15 mouse cellular contexts compared by ENCODE assay signal in genomic region chr3:119063214-119063613, GRCm38 (mm10).
DNase-seq lines count a peak whose midpoint lies in the region; ATAC-seq and TF ChIP-seq lines count a peak whose summit lies in the region.
"Had no signal": no experiment of that assay in that cellular context is flagged by ENCODE, and none has a peak within 500 bp of the region (broad histone marks: within the 10 kb centered on the region; RNA-seq: fewer than 3 reads in every experiment).

No protein-coding gene starts in this region.

- DNase-seq in embryo, embryonic 11 days = peak; percentile 13
- DNase-seq in embryo, embryonic 9.5 days (ENCODE audit: extremely low spot score) = no peak
- DNase-seq in brain, embryonic 14.5 days (ENCODE audit: low read depth) = peak; percentile 88
- DNase-seq in embryonic facial prominence, embryonic 14.5 days (ENCODE audit: low spot score) = peak; percentile 22
- no peak for DNase-seq in right cerebral cortex, postnatal 14 days
- DNase-seq in thymus, postnatal 0 days (ENCODE audit: low spot score) = no peak
- no peak for DNase-seq in lung, postnatal 0 days (ENCODE audit: low spot score)
- DNase-seq: kidney, adult 8-10 months; lung, postnatal 14 days; spleen, adult 18-20 months had no signal

- no peak for ATAC-seq in embryonic facial prominence, embryonic 14.5 days (ENCODE audit: low read depth)
- ATAC-seq in midbrain, embryonic 12.5 days (ENCODE audit: low FRiP score, low read depth) = peak; percentile 36; the same call in 1 of the 2 replicates
- no peak for ATAC-seq in lung, postnatal 0 days
- ATAC-seq: activated CD4-positive, CD25-positive, alpha-beta regulatory T cell, adult 4 months had no signal

- no peak overlapping the region for H3K4me2 ChIP-seq in embryonic facial prominence, embryonic 14.5 days (ENCODE audit: low read depth, low read length)
- H3K4me2 ChIP-seq in midbrain, embryonic 12.5 days (replicated peaks) = no peak overlapping the region
- no peak overlapping the region for H3K4me2 ChIP-seq in lung, postnatal 0 days (replicated peaks; ENCODE audit: low read depth, low read length)
- H3K4me2 ChIP-seq: limb, embryonic 15.5 days had no signal

- H3K9me3 ChIP-seq in embryonic facial prominence, embryonic 14.5 days (ENCODE audit: control insufficient read depth, low read length) = no peaks in the 10 kb centered on the region
- H3K9me3 ChIP-seq in midbrain, embryonic 12.5 days = no peaks in the 10 kb centered on the region
- H3K9me3 ChIP-seq in lung, postnatal 0 days (ENCODE audit: low read length) = no peaks in the 10 kb centered on the region
- H3K9me3 ChIP-seq: limb, embryonic 15.5 days had no signal

- H3K27me3 ChIP-seq in embryonic facial prominence, embryonic 14.5 days (replicated peaks; ENCODE audit: control insufficient read depth, insufficient read depth, low read length) = no peaks in the 10 kb centered on the region
- no peaks in the 10 kb centered on the region; the same call in 1 of the 2 replicates for H3K27me3 ChIP-seq in midbrain, embryonic 12.5 days
- H3K27me3 ChIP-seq in lung, postnatal 0 days (replicated peaks; ENCODE audit: insufficient read depth, low read length) = no peaks in the 10 kb centered on the region
- H3K27me3 ChIP-seq: limb, embryonic 15.5 days had no signal

- no peak for TF ChIP-seq POLR2A in brain, embryonic 14.5 days (IDR thresholded peaks at IDR 0.05; ENCODE audit: borderline replicate concordance, extremely low read depth, insufficient read depth, insufficient read length, poor library complexity, severe bottlenecking)

- whole genome bisulfite sequencing in embryonic facial prominence, embryonic 14.5 days = 61% methylated on average over 4 of the region's 4 CpGs
- WGBS in midbrain, embryonic 12.5 days = 53% methylated on average over 4 of the region's 4 CpGs
- WGBS in lung, postnatal 0 days = 49% methylated on average over 4 of the region's 4 CpGs

- no peak overlapping the region for H3K4me3 ChIP-seq in embryonic facial prominence, embryonic 14.5 days (ENCODE audit: low read depth, low read length)
- H3K4me3 ChIP-seq in midbrain, embryonic 12.5 days = no peak overlapping the region
- H3K4me3 ChIP-seq in lung, postnatal 0 days (ENCODE audit: low read depth, low read length) = no peak overlapping the region
- H3K4me3 ChIP-seq: erythroblast, embryonic 14.5 days; limb, embryonic 15.5 days had no signal

- H3K4me1 ChIP-seq in embryonic facial prominence, embryonic 14.5 days (ENCODE audit: control insufficient read depth, insufficient read depth, low read length) = no peaks in the 10 kb centered on the region
- H3K4me1 ChIP-seq in midbrain, embryonic 12.5 days = peaks cover 6% of the 10 kb centered on the region; the same call in 1 of the 2 replicates
- H3K4me1 ChIP-seq in lung, postnatal 0 days (ENCODE audit: insufficient read depth, low read depth, low read length) = no peaks in the 10 kb centered on the region
- H3K4me1 ChIP-seq: limb, embryonic 15.5 days had no signal

- H3K36me3 ChIP-seq in embryonic facial prominence, embryonic 14.5 days (ENCODE audit: control insufficient read depth, insufficient read depth, low read length) = no peaks in the 10 kb centered on the region
- no peaks in the 10 kb centered on the region for H3K36me3 ChIP-seq in midbrain, embryonic 12.5 days
- H3K36me3 ChIP-seq in lung, postnatal 0 days (ENCODE audit: insufficient read depth, low read length) = no peaks in the 10 kb centered on the region
- H3K36me3 ChIP-seq: G1E; limb, embryonic 15.5 days had no signal

- no peak for TF ChIP-seq CTCF in brain, embryonic 14.5 days (IDR thresholded peaks at IDR 0.05; ENCODE audit: borderline replicate concordance, extremely low read depth, insufficient read depth, insufficient read length)
- no peak for TF ChIP-seq CTCF in lung, postnatal 0 days (IDR thresholded peaks at IDR 0.05)

- TF ChIP-seq EP300 in lung, postnatal 0 days (IDR thresholded peaks at IDR 0.05) = no peak

- H3K9ac ChIP-seq in embryonic facial prominence, embryonic 14.5 days (ENCODE audit: low read depth, low read length) = no peak overlapping the region
- no peak overlapping the region for H3K9ac ChIP-seq in midbrain, embryonic 12.5 days (replicated peaks)
- no peak overlapping the region for H3K9ac ChIP-seq in lung, postnatal 0 days (replicated peaks; ENCODE audit: low read depth)
- H3K9ac ChIP-seq: limb, embryonic 15.5 days had no signal

- H3K27ac ChIP-seq in embryonic facial prominence, embryonic 14.5 days (replicated peaks; ENCODE audit: low read depth, low read length) = no peak overlapping the region
- no peak overlapping the region for H3K27ac ChIP-seq in midbrain, embryonic 12.5 days (replicated peaks)
- no peak overlapping the region for H3K27ac ChIP-seq in lung, postnatal 0 days (ENCODE audit: low read length)
- H3K27ac ChIP-seq: limb, embryonic 15.5 days had no signal

Comparison
In these comparisons a context has a peak if more than half of its experiments do, and no peak if none do; other contexts are left out.
1. DNase-seq: peak in embryo, embryonic 11 days (single experiment), brain, embryonic 14.5 days (single experiment) and embryonic facial prominence, embryonic 14.5 days (single experiment); none in embryo, embryonic 9.5 days (single experiment), right cerebral cortex, postnatal 14 days (single experiment), thymus, postnatal 0 days (single experiment) and lung, postnatal 0 days (single experiment).